Mouse (Mus musculus) liver, embryonic 14.5 days (tissue): ENCODE data around the gene Atxn2l. TPM values are rescaled to one million over a fixed set of nuclear protein-coding genes. Genes with fewer than 3 reads are reported as not detected.

ENCODE experiments used
- ATAC-seq: fragments of 200-750 bp; cut with Nextera tagmentation; 2 replicates; pipeline ENCODE4 v1.8.0; 2017; ENCODE audit warnings: moderate number of reproducible peaks, mild to moderate bottlenecking, moderate library complexity; ENCODE audit not compliant: insufficient read depth
- DNase-seq, 3 experiments: peaks; one replicate each; pipeline ENCODE4 v3.0.0-alpha.2; 2012 to 2013; ENCODE audit warnings: low read depth in 3 of 3, low spot score in 3 of 3
- H3K27ac ChIP-seq: fragments of 300-500 bp; sonication (generic); 2 replicates; pipeline ENCODE4 v1.5.1; 2014; ENCODE audit warnings: moderate library complexity, mild to moderate bottlenecking, control low read depth, inconsistent platforms
- H3K27me3 ChIP-seq: fragments of 300-500 bp; sonication (generic); 2 replicates; pipeline ENCODE4 v1.6.1; 2014; ENCODE audit warnings: mild to moderate bottlenecking, low read length, moderate library complexity; ENCODE audit not compliant: control insufficient read depth, insufficient read depth
- H3K36me3 ChIP-seq: fragments of 300-500 bp; sonication (generic); replicated peaks from 2 replicates; pipeline ENCODE4 v1.6.1; 2014; ENCODE audit warnings: low read depth; ENCODE audit not compliant: control insufficient read depth, insufficient read depth
- H3K4me1 ChIP-seq, 2 experiments: fragments of 200-500 bp in 1 of 2; fragments of 300-500 bp in 1 of 2; sonication (generic) in 1 of 2; replicated peaks; 2 replicates each; pipeline ENCODE4 v1.6.1; 2012 to 2014; ENCODE audit warnings: antibody characterized with exemption in 1 of 2, inconsistent platforms in 1 of 2, low read length in 1 of 2; ENCODE audit not compliant: control insufficient read depth in 2 of 2, insufficient read depth in 2 of 2
- H3K4me2 ChIP-seq: fragments of 300-500 bp; sonication (generic); 2 replicates; pipeline ENCODE4 v1.6.1; 2014; ENCODE audit warnings: low read depth, mild to moderate bottlenecking, control low read depth, moderate library complexity
- H3K4me3 ChIP-seq, 2 experiments: fragments of 200-500 bp in 1 of 2; fragments of 300-500 bp in 1 of 2; sonication (generic) in 1 of 2; 2 replicates each; pipeline ENCODE4 v1.5.1; 2012 to 2014; ENCODE audit warnings: low read depth in 2 of 2, low read length in 2 of 2, mild to moderate bottlenecking in 2 of 2, control low read depth in 1 of 2, inconsistent platforms in 1 of 2, moderate library complexity in 1 of 2; ENCODE audit not compliant: insufficient read depth in 1 of 2
- H3K9ac ChIP-seq: fragments of 300-500 bp; sonication (generic); replicated peaks from 2 replicates; pipeline ENCODE4 v1.6.1; 2014; ENCODE audit warnings: mild to moderate bottlenecking, control low read depth, moderate library complexity
- H3K9me3 ChIP-seq: fragments of 300-500 bp; sonication (generic); 2 replicates; pipeline ENCODE4 v1.6.1; 2016; ENCODE audit warnings: low read length, mixed read lengths; ENCODE audit not compliant: control insufficient read depth
- CTCF ChIP-seq: IDR thresholded peaks from 2 replicates; pipeline ENCODE4 v1.5.1; 2016; ENCODE audit warnings: antibody characterized with exemption, low read depth, control low read depth
- EP300 ChIP-seq: IDR thresholded peaks from 2 replicates; pipeline ENCODE4 v1.6.1; 2016; ENCODE audit warnings: antibody characterized with exemption, low read depth
- WGBS: fragments of 180-500 bp; shearing (Covaris S2); extraction: QIAGEN DNeasy Blood & Tissue Kit; methylation state at CpG from one replicate; pipeline ENCODE4 v1.1.7; 2014; ENCODE audit not compliant: insufficient replicate concordance; 5-methylcytosine and 5-hydroxymethylcytosine counted together
- polyA plus RNA-seq, 2 experiments: library from polyadenylated mRNA; depleted of rRNA in 1 of 2; stranded (reverse) in 1 of 2; unstranded in 1 of 2; fragments of >200 nt; fragmentation: Nextera tagmentation in 1 of 2; extraction: Ambion mirVana in 1 of 2; gene quantifications; 2 replicates each; pipeline versions ENCODE4 v1.2.1 to v1.2.3; 2012 to 2014

Atxn2l gene
- polyA plus RNA-seq, 2 experiments = 17.3 to 42.9 TPM

DNA sequence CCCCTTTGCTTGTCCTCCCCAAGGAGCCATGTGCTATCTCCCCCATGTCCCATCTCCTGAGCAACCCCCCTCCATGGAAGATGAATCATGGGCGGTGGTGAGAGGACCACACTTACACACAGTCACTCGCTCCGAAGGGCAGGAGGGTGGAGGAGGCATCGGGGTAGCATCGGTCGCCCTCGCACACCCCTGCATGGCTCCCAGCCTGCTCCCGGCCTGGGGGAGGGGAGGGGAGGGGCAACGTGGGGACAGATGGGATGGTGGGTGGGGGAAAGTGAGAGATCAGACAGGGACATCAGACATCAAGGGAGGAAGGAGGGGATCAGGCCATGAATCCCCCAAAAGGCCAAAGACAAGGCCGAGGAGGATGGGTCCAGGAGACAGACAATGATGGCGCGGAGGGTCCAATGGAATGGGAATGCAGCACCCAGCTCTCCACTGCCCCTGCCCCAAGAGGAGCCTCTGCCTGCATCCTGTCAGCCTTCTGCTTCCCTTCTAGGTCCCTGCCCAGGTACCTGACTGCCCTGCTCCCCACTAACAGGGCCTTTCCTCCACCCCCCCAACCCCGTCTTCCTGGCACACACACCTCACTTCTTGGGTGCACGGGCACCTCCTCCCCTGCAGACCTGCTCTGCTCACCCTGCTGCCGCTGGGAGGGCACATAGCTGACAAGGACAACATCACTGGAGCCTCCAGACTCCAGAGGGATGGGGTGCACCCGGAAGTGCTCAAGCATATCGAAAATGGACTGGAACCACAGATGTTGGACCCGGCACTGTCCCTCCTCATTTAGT, 35.2 kb downstream of the Atxn2l start:
- Histone ChIP-seq H3K9ac (no peak overlapping the region), H3K9me3 (no peaks in the 10 kb centered on the region), H3K4me3 (no peak overlapping the region), H3K4me2 (no peak overlapping the region), H3K36me3 (no peaks in the 10 kb centered on the region; the same call in 1 of the 2 replicates), H3K27me3 (no peaks in the 10 kb centered on the region), H3K4me1 (peaks cover 0 to 18% of the 10 kb centered on the region in 2 experiments; a peak in 2 of 4 replicates), H3K27ac (no peak overlapping the region)
- ATAC-seq (no peak), DNase-seq (no peak)
- no peak for TF ChIP-seq EP300
- TF ChIP-seq CTCF = no peak
- 78% methylated on average over 18 of the region's 18 CpGs for WGBS

DNA sequence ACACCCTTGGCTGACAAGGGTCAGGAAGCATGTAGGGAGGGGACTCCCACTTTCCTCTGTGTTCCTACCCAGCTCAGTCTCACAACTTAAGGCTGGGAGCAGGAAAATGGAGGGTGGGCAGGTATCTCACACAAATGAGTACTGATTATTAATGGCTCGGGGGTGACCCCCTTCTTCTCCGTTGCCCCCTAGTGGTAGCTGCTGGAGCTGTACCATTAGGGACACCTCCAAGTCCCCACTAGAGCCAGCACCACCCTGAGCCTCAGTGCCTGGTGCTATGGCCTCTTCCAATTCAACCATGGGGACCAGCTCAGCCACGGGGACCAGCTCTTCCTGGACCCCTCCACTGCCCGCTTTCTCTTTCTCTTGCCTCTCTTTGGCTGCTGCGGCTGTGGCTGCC, 36.0 kb downstream of the Atxn2l start:
- DNase-seq (peak in 2 of 3 experiments; percentile 36 to 37), ATAC-seq (peak; percentile 36; the same call in 1 of the 2 replicates)
- TF ChIP-seq CTCF (peak; percentile 87), EP300 (no peak)
- Histone ChIP-seq H3K4me1 (peaks cover 0 to 18% of the 10 kb centered on the region in 2 experiments; a peak in 2 of 4 replicates), H3K36me3 (no peaks in the 10 kb centered on the region; the same call in 1 of the 2 replicates), H3K4me3 (no peak overlapping the region), H3K27ac (no peak overlapping the region), H3K27me3 (no peaks in the 10 kb centered on the region), H3K9me3 (no peaks in the 10 kb centered on the region), H3K4me2 (no peak overlapping the region), H3K9ac (no peak overlapping the region)
- 52% methylated on average over 5 of the region's 5 CpGs for WGBS

DNA sequence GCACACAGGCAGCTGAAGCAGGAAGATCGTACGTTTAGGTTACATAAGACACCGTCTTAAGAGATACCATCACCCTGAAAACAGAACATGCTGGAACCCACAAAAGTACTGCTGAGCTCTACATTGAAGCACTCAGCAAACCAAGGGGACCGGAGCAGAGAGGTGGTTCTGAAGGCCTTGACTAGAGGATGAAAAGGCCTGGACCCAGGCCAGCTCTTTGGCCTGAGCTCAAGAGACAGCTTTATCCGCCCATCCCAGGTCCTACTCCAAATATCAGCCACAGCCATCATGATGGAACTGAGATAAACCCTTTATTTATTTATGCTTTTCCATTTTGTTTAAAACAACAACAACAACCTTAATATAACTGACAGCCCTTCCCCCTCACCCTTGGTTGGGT, 36.5 kb downstream of the Atxn2l start:
- TF ChIP-seq EP300 (no peak), CTCF (no peak)
- 68% methylated on average over 5 of the region's 5 CpGs for WGBS
- peaks cover 0 to 18% of the 10 kb centered on the region in 2 experiments; a peak in 2 of 4 replicates for H3K4me1 ChIP-seq
- H3K4me3 ChIP-seq = no peak overlapping the region
- DNase-seq (no peak), ATAC-seq (no peak)
- H3K9ac ChIP-seq = no peak overlapping the region
- H3K9me3 ChIP-seq = no peaks in the 10 kb centered on the region
- no peaks in the 10 kb centered on the region for H3K27me3 ChIP-seq
- no peaks in the 10 kb centered on the region; the same call in 1 of the 2 replicates for H3K36me3 ChIP-seq
- no peak overlapping the region for H3K27ac ChIP-seq
- no peak overlapping the region for H3K4me2 ChIP-seq

DNA sequence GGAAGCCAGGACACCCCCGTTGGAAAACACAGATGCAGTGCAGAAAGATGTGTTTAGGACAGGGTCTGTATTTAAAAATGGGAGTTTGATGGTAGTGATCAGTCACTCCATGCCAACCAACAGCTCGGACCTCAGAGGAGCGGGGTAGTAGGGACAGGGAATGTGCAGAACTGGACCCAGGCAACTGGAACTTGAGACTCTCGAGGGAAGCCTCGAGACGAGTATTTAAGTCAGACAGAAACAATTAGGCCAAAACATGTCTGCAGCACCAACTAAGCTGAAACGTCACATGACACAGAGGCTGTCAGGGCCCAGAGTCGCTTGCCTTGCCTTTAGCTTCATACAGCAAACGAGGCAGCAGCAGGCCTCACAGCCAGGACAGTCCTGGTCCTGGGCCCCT, 37.1 kb downstream of the Atxn2l start:
- Histone ChIP-seq H3K27ac (no peak overlapping the region), H3K9ac (no peak overlapping the region), H3K9me3 (no peaks in the 10 kb centered on the region), H3K4me2 (no peak overlapping the region), H3K27me3 (no peaks in the 10 kb centered on the region), H3K4me3 (no peak overlapping the region), H3K36me3 (no peaks in the 10 kb centered on the region; the same call in 1 of the 2 replicates), H3K4me1 (peaks cover 0 to 18% of the 10 kb centered on the region in 2 experiments; a peak in 2 of 4 replicates)
- no peak for ATAC-seq
- no peak for DNase-seq
- 62% methylated on average over 9 of the region's 9 CpGs for WGBS
- no peak for TF ChIP-seq CTCF
- TF ChIP-seq EP300 = no peak

DNA sequence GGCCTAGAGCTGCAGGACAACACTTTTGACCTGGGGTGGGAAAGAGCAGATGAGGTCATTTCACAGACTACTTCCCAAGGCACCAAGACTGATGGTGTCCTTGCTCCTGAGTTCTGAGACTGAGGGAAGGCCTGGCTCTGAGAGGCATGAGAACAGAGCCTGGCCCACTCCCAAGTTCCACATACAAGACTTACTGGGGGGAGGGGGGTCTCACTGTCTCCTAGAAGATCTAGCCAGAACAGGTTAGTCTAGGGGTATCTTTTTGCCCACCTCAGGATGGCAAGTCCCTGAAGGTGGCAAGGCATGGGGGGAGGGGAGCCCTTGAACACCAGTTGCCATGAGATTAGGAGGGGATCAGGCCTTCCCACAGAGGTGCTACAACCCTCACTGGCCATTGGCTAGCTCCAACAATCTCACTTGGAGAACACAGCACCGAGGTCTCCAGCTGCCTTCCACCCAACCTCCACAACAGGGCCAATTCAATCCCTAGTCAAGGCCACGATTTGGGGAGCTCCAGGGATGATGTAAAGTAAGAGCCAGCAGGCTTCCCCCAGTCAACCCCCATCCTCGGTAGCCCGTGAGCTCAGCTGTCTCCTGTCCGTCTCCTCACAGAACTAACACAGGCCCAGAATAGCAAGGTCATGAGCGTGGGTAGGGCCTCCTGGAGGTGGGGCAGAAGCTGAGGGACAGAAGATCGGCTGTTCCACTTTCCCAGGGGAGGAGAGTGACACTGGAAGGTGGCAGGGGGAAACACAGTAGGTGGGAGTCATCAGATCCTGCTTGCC, 37.8 kb downstream of the Atxn2l start:
- H3K4me2 ChIP-seq = no peak overlapping the region
- TF ChIP-seq EP300 = no peak
- TF ChIP-seq CTCF = no peak
- ATAC-seq = no peak
- no peak for DNase-seq
- no peak overlapping the region for H3K9ac ChIP-seq
- H3K9me3 ChIP-seq = no peaks in the 10 kb centered on the region
- no peak overlapping the region for H3K27ac ChIP-seq
- 28% methylated on average over 7 of the region's 7 CpGs for WGBS
- no peaks in the 10 kb centered on the region for H3K27me3 ChIP-seq
- no peak overlapping the region for H3K4me3 ChIP-seq
- H3K4me1 ChIP-seq = peaks cover 0 to 16% of the 10 kb centered on the region in 2 experiments; a peak in 2 of 4 replicates
- no peaks in the 10 kb centered on the region; the same call in 1 of the 2 replicates for H3K36me3 ChIP-seq
